Mouse (Mus musculus) lung, postnatal 14 days (tissue): ENCODE data around the gene Armh4.
"Not testable (repeated sequence)": the region's sequence is repeated elsewhere in the genome, so short reads cannot be mapped to it uniquely, and the experiment has no call there.

Source experiments
- DNase-seq: peaks from one replicate; pipeline ENCODE4 v3.0.0; 2021

Gene Armh4

GRCm38 (mm10) chr14:49782715-49783531 lies at the start of gene Armh4:
Gene Armh4, minus strand, starts transcription at chr14:49783383.
- DNase-seq: peak; percentile 50

- peak; percentile 11 for DNase-seq
Measured at GRCm38 (mm10) chr14:49829192-49830171, 46.3 kb upstream of the Armh4 start.

DNA sequence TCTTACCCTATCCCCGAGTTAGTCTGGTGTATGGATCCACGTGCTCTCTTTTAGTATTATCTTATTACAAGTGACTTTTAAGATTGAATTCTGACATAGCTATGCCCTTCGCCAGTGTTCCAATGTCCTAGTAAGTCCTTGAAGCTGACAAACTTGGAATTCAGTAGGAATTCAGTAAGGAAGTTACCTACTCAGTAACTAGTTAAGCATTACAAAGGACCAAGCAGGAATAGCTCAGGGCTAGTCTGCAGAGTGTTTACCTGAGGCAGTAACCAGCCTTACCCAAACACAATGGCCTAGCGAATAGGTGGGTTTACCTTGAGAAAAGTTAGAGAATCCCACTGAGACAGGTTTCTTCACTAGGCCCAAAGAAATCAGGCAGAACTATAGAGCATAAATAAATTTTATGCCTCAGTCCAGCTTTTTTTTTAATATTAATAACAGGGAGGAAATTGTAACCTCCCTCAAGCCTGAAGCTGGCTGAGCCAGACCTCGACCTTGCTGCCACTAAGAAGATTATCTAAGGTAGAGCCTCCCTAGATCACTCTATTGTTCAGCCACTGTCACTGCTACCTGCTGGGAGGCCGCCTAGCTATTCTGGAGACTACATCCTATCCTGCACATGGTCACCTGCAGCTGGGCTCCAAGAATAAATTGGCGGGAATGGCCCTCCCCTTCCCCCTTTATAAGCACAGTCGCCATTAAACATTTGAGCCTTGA lies 36.7 kb upstream of the Armh4 start:
- DNase-seq: not testable (repeated sequence)

- not testable (repeated sequence) for DNase-seq
Measured at GRCm38 (mm10) chr14:49818713-49819208, 35.6 kb upstream of the Armh4 start.

GRCm38 (mm10) chr14:49812966-49813365 lies 29.8 kb upstream of the Armh4 start:
- not testable (repeated sequence) for DNase-seq

GRCm38 (mm10) chr14:49805051-49805450 lies 21.9 kb upstream of the Armh4 start:
- DNase-seq: not testable (repeated sequence)

GRCm38 (mm10) chr14:49801444-49801843 lies 18.3 kb upstream of the Armh4 start:
- peak; percentile 3 for DNase-seq

DNA sequence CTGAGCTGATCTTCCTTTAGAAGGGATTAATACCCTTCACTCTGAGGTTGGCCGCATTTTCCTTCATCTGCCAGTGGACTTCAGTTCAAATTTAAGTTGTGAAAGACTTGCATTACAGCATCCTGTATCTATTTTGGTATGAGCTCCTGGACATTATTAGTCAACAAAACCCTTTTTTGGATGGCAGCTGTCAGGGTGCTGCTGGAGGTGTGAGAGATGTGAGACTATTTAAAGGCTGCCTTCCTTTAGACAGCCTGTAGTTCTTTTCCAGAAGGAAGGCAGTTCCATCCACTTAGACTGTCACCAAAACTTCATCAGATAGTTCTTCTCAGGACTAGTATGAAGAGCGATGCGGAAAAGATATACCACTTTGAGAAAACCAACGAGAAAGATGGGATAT lies 10.8 kb upstream of the Armh4 start:
- no peak for DNase-seq

DNA sequence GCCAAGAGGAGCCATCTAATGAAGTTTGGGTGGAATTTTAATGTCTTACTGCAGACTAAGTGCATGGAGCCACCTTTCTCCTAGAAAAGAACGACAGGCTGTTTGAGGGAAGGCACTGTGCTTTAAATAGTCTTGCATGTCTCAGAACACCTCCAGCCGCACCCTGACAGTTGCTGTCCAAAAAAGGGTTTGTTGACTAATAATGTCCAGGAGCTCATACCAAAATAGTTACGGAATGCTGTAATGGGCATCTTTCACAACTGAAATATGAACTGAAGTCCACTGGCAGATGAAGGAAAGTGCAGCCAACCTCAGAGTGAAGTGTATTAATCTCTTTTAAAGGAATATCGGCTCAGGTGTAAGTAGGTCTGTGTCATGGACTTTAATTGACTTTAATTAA lies 7.4 kb upstream of the Armh4 start:
- no peak for DNase-seq

GRCm38 (mm10) chr14:49785793-49786192 lies 2.6 kb upstream of the Armh4 start:
- DNase-seq: peak; percentile 69

- no peak for DNase-seq
Measured at GRCm38 (mm10) chr14:49783866-49784265, 683 bp upstream of the Armh4 start.

DNA sequence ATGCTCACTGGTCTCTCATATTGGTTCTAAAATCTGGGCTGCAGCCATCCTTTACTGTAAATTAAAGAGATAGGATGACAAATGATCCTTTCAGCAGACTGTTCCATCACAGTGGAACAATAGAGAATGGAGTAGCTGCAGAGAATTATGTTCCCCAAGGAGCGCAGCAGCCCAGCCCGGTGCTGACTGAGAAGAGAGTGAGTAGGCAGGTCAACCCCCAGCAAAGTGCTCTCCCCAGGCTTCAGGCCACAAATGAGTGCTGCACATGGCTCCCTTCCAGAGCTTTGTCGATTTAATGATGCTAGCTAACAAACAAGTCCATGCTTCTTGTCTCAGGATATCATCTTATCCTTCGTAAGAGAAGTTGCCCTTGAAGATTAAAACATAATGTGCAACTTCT lies 2.8 kb downstream of the Armh4 start:
- no peak for DNase-seq

GRCm38 (mm10) chr14:49777539-49777938 lies 5.6 kb downstream of the Armh4 start:
- DNase-seq: not testable (repeated sequence)

GRCm38 (mm10) chr14:49771746-49772145 lies 11.4 kb downstream of the Armh4 start:
- DNase-seq: peak; percentile 2

GRCm38 (mm10) chr14:49766601-49767000 lies 16.6 kb downstream of the Armh4 start:
- DNase-seq: no peak

DNA sequence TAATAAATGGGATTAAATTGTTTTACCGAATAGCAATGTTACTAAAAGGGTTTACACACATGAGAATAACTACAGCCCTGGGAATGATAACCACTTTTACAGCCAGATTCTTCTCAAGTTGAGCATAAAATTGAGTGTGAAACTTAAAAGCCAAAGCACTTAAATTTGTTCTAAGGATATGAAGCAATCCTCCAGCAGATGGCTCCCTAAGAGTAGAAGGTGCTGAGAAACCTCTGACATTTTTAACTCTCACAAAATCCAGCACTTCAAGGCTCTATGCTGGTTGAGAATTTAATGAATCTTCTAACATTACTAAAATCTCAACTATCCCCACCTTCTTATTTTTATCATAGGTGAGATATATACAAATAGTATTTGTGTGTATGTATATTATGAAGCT lies 27.3 kb downstream of the Armh4 start:
- no peak for DNase-seq

- no peak for DNase-seq
Measured at GRCm38 (mm10) chr14:49752614-49753013, 30.6 kb downstream of the Armh4 start.

- DNase-seq: no peak
Measured at GRCm38 (mm10) chr14:49745874-49746273, 37.3 kb downstream of the Armh4 start.

DNA sequence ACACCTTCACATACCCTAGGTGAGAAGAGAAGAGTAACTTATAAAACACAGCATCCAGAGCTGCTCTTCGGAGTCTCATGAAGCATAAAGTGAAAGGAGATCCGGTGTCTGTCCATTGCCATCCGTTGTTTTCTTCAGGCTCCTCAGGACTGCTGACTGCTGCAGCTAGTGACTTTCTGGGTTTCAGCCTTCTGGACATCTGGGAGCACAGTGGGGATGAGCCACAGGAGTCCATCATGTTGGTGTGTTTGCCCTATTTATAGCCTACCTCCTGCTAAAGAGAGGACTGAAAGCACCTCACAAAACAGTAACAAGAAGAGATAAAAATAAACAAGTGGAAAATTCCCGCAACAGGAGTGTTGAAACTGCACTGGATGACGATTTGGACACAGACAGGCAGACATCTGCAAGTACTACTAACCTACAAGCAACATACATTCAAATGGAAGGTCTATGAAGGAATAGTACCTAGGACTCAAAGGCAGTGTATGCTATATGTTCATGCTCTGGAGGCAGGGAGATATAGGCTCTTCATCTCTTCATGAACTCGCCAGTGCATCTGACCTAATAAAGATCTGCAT lies 39.1 kb downstream of the Armh4 start:
- no peak for DNase-seq

- DNase-seq: no peak
Measured at GRCm38 (mm10) chr14:49739328-49739727, 43.9 kb downstream of the Armh4 start.

DNA sequence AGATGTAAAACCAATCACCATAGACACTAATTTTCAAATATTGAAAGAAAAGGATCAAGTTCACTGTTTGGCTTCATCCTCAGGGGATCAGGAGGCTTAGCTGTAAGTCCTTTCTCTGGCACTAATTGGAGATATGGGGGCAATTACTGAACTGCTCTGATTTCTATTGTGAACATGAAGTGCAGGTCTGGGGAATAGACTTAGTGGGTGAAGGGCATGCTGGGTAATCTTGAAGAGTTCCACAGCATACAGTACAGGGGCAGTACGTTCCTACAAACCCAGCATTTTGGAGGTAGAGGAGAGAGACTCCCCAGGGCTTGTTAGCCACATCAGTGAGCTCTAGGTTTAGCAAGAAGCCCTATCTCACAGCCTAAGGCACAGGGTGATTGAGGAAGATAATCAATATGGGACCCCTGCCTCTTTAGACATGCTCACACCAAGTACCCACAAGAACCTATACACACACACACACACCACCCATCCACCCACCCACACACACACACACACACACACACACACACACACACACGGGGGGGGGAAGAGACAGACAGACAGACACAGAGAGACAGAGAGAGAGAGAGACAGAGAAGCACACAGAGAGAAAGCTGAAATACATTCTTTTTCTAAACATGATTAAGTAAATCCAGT lies 44.6 kb downstream of the Armh4 start:
- no peak for DNase-seq

DNA sequence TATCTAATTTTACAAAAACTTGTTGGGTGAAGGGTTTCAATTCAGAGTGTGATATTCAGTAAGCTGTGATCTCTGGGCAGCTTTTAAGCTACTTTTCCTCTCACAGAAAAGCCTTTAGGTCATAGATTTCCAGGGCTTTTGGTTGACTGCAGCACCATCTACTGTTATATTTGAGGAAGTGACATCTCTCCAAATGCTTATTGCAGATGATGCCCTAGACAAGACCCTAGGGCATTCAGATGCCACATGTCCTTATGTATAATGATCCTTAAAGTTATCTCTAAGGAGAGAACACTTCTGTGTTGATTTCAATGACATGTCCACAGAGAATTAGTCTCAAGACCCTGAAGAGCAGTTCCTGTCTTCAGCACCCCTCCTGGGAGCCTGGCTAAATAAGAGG lies 49.2 kb downstream of the Armh4 start:
- no peak for DNase-seq
